Mouse (Mus musculus): ENCODE data around the gene Dtnb. TPM values are rescaled to one million over a fixed set of nuclear protein-coding genes. Genes with fewer than 3 reads are reported as not detected.
A peak's percentile ranks its signal among the peaks of the same experiment; 100 is the strongest.
"Not testable (repeated sequence)": the region's sequence is repeated elsewhere in the genome, so short reads cannot be mapped to it uniquely, and the experiment has no call there.

Dtnb gene
- 30.1 and 33.0 TPM in 2 replicates for polyA plus RNA-seq (2014; fragmentation: Nextera tagmentation; extraction: Ambion mirVana)

DNA sequence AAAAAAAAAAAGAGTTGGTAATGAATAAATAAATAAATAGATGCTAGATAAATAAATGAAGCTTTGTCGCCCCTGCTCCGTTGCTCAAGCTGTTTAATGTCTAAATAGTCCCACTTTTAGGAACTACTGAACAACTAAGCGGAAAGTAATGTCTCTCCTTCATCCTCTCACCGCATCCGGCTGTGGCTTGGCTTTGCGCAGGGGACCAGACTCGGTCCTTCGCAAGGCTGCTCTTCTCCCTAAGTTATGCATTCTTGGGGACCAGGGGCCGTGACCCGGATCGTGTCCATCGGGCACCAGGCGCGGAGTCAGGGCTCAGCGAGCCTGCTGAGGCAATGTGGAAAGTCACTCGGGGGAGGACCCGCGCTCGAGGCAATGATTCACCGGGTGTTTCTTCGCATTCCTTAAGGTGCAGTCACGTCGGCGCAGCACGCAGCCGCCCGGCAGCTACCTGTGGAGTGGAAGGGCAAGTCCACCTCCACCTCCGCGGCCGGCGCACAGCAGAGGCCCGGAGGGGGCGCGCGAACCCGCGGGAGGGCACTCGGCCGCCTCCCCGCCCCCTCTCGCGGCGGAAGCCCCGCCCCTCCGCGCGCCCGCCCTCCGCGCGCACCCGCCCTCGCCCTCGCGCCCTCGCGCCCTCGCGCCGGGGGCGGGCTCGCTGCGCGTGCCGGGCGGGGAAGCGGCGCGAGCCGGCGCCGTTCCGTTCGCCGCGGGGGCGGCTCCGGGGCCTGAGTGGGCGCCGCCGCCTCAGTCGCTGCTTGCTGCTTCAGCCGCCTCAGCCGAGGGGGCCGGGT, at the start of gene Dtnb:
Gene Dtnb, plus strand, starts transcription at position 595 of the 794 bp plus-strand sequence.
- H3K4me1 ChIP-seq (ENCODE audit: control insufficient read depth, insufficient read depth, low read length), result peaks cover 10% of the 10 kb centered on the region
- peak within 1 kb of the TSS; percentile 91 for H3K9ac ChIP-seq (ENCODE audit: low read length)
- H3K27ac ChIP-seq (ENCODE audit: low read depth, low read length), result peak within 1 kb of the TSS; percentile 61
- H3K36me3 ChIP-seq (ENCODE audit: control insufficient read depth, insufficient read depth, low read length), result no peaks in the 10 kb centered on the region
- DNase-seq (ENCODE audit: low spot score, missing footprints) (peak; percentile 97), ATAC-seq (ENCODE audit: low FRiP score) (peak; percentile 87)
- no peaks in the 10 kb centered on the region for H3K9me3 ChIP-seq (ENCODE audit: control insufficient read depth, low read length)
- no peaks in the 10 kb centered on the region for H3K27me3 ChIP-seq (ENCODE audit: control insufficient read depth, insufficient read depth, low read length)
- peak within 1 kb of the TSS; percentile 85 for H3K4me2 ChIP-seq
- peak within 1 kb of the TSS; percentile 89 for H3K4me3 ChIP-seq (ENCODE audit: low read depth, low read length)
- WGBS, result 2% methylated on average over 67 of the region's 85 CpGs

DNA sequence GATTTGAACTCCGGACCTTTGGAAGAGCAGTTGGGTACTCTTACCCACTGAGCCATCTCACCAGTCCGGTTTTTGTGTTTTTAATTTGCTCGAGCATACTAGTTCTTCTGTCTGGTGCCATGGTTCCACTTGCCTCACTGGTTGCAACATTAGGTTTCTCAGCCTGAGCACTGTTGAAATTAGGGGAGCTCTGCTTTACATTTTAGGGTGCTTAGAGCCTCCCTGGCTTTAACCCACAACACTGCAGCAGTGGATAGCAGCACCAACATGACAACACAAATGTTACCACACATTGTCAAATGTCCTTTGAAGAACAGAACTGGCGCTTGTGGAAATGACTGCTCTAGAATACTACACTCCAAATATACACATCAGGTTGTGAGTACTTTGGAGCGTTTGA, 46.6 kb upstream of the Dtnb start:
- H3K9me3 ChIP-seq (ENCODE audit: control insufficient read depth, low read length), result no peaks in the 10 kb centered on the region
- H3K4me1 ChIP-seq (ENCODE audit: control insufficient read depth, insufficient read depth, low read length), result no peaks in the 10 kb centered on the region
- no peak overlapping the region for H3K4me3 ChIP-seq (ENCODE audit: low read depth, low read length)
- H3K4me2 ChIP-seq, result no peak overlapping the region
- 92% methylated on average over 5 of the region's 5 CpGs for WGBS
- ATAC-seq (ENCODE audit: low FRiP score), result no peak
- DNase-seq (ENCODE audit: low spot score, missing footprints), result no peak
- H3K9ac ChIP-seq (ENCODE audit: low read length), result no peak overlapping the region
- H3K36me3 ChIP-seq (ENCODE audit: control insufficient read depth, insufficient read depth, low read length), result no peaks in the 10 kb centered on the region
- no peaks in the 10 kb centered on the region for H3K27me3 ChIP-seq (ENCODE audit: control insufficient read depth, insufficient read depth, low read length)
- no peak overlapping the region for H3K27ac ChIP-seq (ENCODE audit: low read depth, low read length)

DNA sequence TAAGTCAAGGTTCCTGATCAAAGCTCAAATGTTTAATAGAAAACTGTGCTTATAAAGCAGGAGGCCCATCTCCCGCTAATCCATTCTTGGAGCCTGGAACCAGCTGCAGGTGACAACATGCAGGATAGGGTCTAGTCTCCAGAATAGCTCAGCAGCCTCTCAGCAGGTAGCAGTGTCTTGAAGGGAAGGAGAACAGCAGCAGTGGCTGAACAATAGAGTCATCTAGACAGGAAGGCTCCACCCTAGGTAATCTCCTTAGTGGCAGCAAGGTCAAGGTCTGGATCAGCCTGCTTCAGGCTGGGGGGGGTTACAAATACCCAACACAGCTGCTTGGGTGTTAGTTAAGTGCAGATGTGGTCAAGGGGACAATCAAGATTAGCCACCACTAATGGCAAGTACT, 36.7 kb upstream of the Dtnb start:
- H3K4me3 ChIP-seq (ENCODE audit: low read depth, low read length); H3K4me1 ChIP-seq (ENCODE audit: control insufficient read depth, insufficient read depth, low read length); DNase-seq (ENCODE audit: low spot score, missing footprints); H3K9ac ChIP-seq (ENCODE audit: low read length); H3K27me3 ChIP-seq (ENCODE audit: control insufficient read depth, insufficient read depth, low read length); ATAC-seq (ENCODE audit: low FRiP score); H3K36me3 ChIP-seq (ENCODE audit: control insufficient read depth, insufficient read depth, low read length); H3K9me3 ChIP-seq (ENCODE audit: control insufficient read depth, low read length); H3K4me2 ChIP-seq; H3K27ac ChIP-seq (ENCODE audit: low read depth, low read length): not testable (repeated sequence)
- 90% methylated on average over 1 of the region's 1 CpGs for WGBS

DNA sequence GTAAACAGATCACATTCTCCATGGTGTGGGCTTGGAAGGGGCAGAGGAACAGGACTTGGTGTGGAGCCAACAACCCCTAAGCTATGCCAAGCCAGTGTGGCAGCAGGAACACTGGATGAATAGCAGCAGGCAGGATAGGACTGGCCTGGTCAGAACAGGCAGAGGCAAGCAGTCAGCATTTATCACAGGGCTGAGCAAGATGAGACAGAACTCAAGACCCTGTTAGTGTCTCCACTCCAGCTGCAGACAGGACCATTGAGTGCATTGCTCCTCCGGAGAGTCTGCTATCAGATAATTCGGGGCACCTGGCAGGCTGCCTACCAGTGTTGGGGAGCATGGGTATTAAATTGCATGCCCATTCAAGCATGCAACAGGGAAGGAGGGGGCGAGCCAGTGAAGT, 34.6 kb upstream of the Dtnb start:
- Histone ChIP-seq H3K27ac (ENCODE audit: low read depth, low read length) (no peak overlapping the region), H3K4me3 (ENCODE audit: low read depth, low read length) (no peak overlapping the region), H3K36me3 (ENCODE audit: control insufficient read depth, insufficient read depth, low read length) (no peaks in the 10 kb centered on the region), H3K9me3 (ENCODE audit: control insufficient read depth, low read length) (no peaks in the 10 kb centered on the region), H3K4me1 (ENCODE audit: control insufficient read depth, insufficient read depth, low read length) (no peaks in the 10 kb centered on the region), H3K27me3 (ENCODE audit: control insufficient read depth, insufficient read depth, low read length) (no peaks in the 10 kb centered on the region), H3K9ac (ENCODE audit: low read length) (no peak overlapping the region), H3K4me2 (no peak overlapping the region)
- ATAC-seq (ENCODE audit: low FRiP score) (no peak), DNase-seq (ENCODE audit: low spot score, missing footprints) (no peak)
- WGBS, result 81% methylated on average over 3 of the region's 3 CpGs

DNA sequence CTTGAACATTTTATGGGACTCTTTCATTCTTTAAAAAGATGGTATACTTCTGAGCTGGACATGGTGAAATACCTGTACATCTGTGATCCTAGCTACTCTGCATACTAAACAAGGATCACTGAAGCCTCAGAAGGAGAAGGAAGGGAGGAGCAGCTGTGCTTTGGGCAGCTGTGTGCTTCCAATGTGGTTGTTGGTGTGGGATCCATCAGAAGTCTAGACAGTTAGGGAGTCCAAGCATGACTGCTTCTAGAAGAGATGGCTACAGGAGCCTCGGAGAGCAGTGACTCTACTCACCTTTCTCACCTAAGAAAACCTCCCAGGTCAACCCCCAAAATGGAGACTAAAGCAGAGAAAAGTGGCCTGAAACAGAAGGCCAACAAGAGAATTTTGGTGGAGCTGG, 34.1 kb upstream of the Dtnb start:
- Histone ChIP-seq H3K36me3 (ENCODE audit: control insufficient read depth, insufficient read depth, low read length) (no peaks in the 10 kb centered on the region), H3K4me1 (ENCODE audit: control insufficient read depth, insufficient read depth, low read length) (no peaks in the 10 kb centered on the region), H3K4me3 (ENCODE audit: low read depth, low read length) (no peak overlapping the region), H3K9ac (ENCODE audit: low read length) (no peak overlapping the region), H3K4me2 (no peak overlapping the region), H3K9me3 (ENCODE audit: control insufficient read depth, low read length) (no peaks in the 10 kb centered on the region), H3K27me3 (ENCODE audit: control insufficient read depth, insufficient read depth, low read length) (no peaks in the 10 kb centered on the region), H3K27ac (ENCODE audit: low read depth, low read length) (no peak overlapping the region)
- no peak for ATAC-seq (ENCODE audit: low FRiP score)
- 90% methylated on average over 1 of the region's 1 CpGs for WGBS
- DNase-seq (ENCODE audit: low spot score, missing footprints), result no peak

DNA sequence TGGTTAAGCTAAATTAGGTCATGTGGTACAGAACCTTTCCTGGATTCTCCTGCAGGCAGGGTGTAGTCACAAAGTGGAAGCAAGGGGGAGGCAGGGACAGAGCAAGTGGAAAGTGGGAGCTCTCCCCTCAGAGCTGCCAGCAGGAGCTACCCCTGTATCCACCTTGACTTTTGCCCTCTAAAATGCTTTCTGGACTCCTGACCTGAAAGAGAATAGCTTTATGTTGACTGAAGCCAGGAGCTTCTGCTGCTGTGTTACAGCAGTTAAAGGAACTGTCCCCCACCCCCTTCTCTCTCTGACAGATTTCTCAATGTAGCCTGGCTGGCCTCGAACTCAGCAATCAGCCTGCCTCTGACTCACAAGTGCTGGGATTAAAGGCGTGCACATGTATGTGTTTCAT, 32.6 kb upstream of the Dtnb start:
- WGBS, result 65% methylated on average over 2 of the region's 2 CpGs
- no peaks in the 10 kb centered on the region for H3K36me3 ChIP-seq (ENCODE audit: control insufficient read depth, insufficient read depth, low read length)
- H3K4me3 ChIP-seq (ENCODE audit: low read depth, low read length), result no peak overlapping the region
- no peaks in the 10 kb centered on the region for H3K9me3 ChIP-seq (ENCODE audit: control insufficient read depth, low read length)
- DNase-seq (ENCODE audit: low spot score, missing footprints), result no peak
- no peak overlapping the region for H3K4me2 ChIP-seq
- ATAC-seq (ENCODE audit: low FRiP score), result no peak
- no peak overlapping the region for H3K27ac ChIP-seq (ENCODE audit: low read depth, low read length)
- H3K9ac ChIP-seq (ENCODE audit: low read length), result no peak overlapping the region
- H3K4me1 ChIP-seq (ENCODE audit: control insufficient read depth, insufficient read depth, low read length), result no peaks in the 10 kb centered on the region
- H3K27me3 ChIP-seq (ENCODE audit: control insufficient read depth, insufficient read depth, low read length), result no peaks in the 10 kb centered on the region

DNA sequence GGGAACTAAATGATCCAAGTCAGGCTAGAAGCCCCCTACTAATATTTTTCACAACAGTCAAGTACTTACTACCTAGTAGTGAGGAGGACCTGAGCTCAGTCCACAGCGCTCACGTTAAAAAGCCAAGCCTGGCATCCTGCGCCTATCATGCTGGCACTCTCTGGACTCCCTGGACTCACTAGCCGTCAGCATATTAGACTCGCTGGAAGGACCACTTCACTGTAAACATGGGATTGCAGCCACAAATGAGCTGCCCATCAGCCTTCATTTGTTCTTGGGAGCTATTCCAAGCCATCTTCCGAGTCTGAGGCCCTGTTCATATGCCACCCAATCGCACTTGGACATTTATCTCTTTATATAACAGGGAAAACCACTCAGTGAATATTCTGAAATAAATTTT, 31.3 kb upstream of the Dtnb start:
- H3K27me3 ChIP-seq (ENCODE audit: control insufficient read depth, insufficient read depth, low read length), result no peaks in the 10 kb centered on the region
- H3K4me3 ChIP-seq (ENCODE audit: low read depth, low read length), result no peak overlapping the region
- no peaks in the 10 kb centered on the region for H3K4me1 ChIP-seq (ENCODE audit: control insufficient read depth, insufficient read depth, low read length)
- ATAC-seq (ENCODE audit: low FRiP score) (no peak), DNase-seq (ENCODE audit: low spot score, missing footprints) (no peak)
- no peaks in the 10 kb centered on the region for H3K36me3 ChIP-seq (ENCODE audit: control insufficient read depth, insufficient read depth, low read length)
- no peak overlapping the region for H3K27ac ChIP-seq (ENCODE audit: low read depth, low read length)
- H3K4me2 ChIP-seq, result no peak overlapping the region
- H3K9ac ChIP-seq (ENCODE audit: low read length), result no peak overlapping the region
- 93% methylated on average over 7 of the region's 7 CpGs for WGBS
- H3K9me3 ChIP-seq (ENCODE audit: control insufficient read depth, low read length), result no peaks in the 10 kb centered on the region

DNA sequence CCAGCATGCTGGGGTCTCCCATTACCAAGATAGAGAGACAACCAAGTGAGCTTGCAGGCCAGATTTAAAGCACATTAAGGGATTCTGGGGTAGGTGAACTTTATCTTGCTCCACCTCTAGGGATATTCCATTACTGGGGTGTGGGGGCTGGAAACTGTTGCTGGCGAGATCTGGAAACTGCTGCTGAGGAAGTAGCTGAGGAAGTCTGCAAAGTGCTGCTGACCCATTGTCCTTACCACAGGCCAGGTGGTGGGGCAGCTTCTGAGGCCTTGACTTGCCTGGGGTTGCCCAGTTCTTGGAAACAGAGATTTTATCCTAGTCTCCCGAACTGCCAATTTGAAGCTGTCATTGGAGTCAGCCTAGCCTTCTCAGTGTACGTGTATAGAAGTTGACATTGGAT, 26.7 kb upstream of the Dtnb start:
- H3K9me3 ChIP-seq (ENCODE audit: control insufficient read depth, low read length), result no peaks in the 10 kb centered on the region
- no peaks in the 10 kb centered on the region for H3K27me3 ChIP-seq (ENCODE audit: control insufficient read depth, insufficient read depth, low read length)
- 0 out of 2 replicates have a peak, but pooled peaks cover 2% of the 10 kb centered on the region for H3K4me1 ChIP-seq (ENCODE audit: control insufficient read depth, insufficient read depth, low read length)
- no peak overlapping the region for H3K9ac ChIP-seq (ENCODE audit: low read length)
- H3K4me3 ChIP-seq (ENCODE audit: low read depth, low read length), result no peak overlapping the region
- no peak overlapping the region for H3K27ac ChIP-seq (ENCODE audit: low read depth, low read length)
- no peak overlapping the region for H3K4me2 ChIP-seq
- 63% methylated on average over 3 of the region's 3 CpGs for WGBS
- no peak for DNase-seq (ENCODE audit: low spot score, missing footprints)
- no peaks in the 10 kb centered on the region for H3K36me3 ChIP-seq (ENCODE audit: control insufficient read depth, insufficient read depth, low read length)
- no peak for ATAC-seq (ENCODE audit: low FRiP score)

DNA sequence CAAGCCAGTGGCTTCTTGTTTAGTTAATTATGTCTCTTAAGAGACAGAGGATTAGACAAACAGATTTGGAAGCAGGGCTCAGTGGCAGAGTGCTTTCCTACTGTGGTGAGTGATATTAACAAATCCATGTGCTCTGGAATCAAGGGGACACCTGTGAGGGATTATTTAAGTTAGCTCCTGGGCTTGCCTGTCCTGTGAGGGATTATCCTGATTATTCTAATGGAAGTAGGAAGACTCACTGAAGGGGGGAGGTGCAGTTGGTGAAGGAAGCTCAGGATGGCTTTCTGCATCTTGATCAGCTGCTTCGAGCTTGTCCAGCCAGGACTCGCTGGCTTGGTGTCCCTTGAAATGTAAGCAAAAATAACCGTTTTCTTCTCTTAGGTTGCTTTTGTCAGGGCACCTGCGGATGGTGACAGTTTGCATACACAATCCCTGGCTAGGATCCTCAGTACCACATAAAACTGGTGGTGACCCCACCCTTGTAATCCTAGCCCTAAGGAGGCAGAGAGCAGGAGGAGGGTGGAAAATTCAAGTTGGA, 26.0 kb upstream of the Dtnb start:
- no peak overlapping the region for H3K9ac ChIP-seq (ENCODE audit: low read length)
- no peak overlapping the region for H3K4me3 ChIP-seq (ENCODE audit: low read depth, low read length)
- WGBS, result 9% methylated on average over 4 of the region's 4 CpGs
- H3K27ac ChIP-seq (ENCODE audit: low read depth, low read length), result no peak overlapping the region
- no peaks in the 10 kb centered on the region for H3K9me3 ChIP-seq (ENCODE audit: control insufficient read depth, low read length)
- 0 out of 2 replicates have a peak, but pooled peaks cover 2% of the 10 kb centered on the region for H3K4me1 ChIP-seq (ENCODE audit: control insufficient read depth, insufficient read depth, low read length)
- ATAC-seq (ENCODE audit: low FRiP score) (no peak), DNase-seq (ENCODE audit: low spot score, missing footprints) (no peak)
- H3K27me3 ChIP-seq (ENCODE audit: control insufficient read depth, insufficient read depth, low read length), result no peaks in the 10 kb centered on the region
- no peak overlapping the region for H3K4me2 ChIP-seq
- no peaks in the 10 kb centered on the region for H3K36me3 ChIP-seq (ENCODE audit: control insufficient read depth, insufficient read depth, low read length)
